Mouse (Mus musculus): Measurements from ENCODE around the gene Klc2. TPM values are rescaled to one million over a fixed set of nuclear protein-coding genes. Genes with fewer than 3 reads are reported as not detected.
A peak's percentile ranks its signal among the peaks of the same experiment; 100 is the strongest.
"Not testable (repeated sequence)": the region's sequence is repeated elsewhere in the genome, so short reads cannot be mapped to it uniquely, and the experiment has no call there.

The Klc2 gene
- total RNA-seq, 2 experiments from 2014 or later = 43.7 to 43.8 TPM

DNA sequence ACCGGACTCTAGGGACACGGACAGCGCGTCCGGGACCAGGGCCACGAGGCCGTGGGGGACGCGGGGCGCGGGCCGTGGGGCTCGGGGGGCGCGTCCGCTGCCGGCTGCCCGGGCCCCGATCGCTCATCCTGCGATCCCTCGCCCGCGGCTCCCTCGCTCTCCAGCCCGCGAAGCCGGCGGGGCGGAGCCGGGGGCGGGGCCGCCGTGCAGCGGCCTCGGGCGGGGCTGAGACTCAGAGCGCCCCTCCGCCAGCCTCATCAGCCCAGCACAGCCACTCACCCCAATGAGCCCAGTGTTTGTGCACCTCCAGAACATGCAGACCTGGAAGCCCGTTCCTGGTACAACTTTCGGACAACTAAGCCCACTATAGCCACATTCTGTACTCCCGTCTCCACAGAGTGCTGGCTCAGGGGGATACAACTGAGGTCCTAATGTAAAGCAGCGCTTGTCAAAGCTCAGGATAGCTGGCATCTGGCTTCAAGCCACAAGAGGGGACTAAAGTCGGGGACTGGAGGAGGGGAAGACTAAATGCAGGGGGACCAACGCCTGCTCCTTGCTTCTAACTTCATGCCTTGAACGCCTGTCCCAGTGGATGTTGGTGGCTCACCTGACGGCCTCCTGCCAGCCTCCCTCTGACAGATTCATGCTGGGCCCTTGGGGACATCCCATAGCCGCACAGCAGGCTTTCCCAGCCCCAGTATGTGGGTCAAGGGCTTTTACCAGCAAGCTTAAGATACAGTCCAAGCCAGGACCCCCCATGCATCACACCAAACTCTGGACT lies 19.8 kb downstream of the Klc2 start, which contains the start of gene Cnih2:
Gene Cnih2 (minus strand): TSS at position 159 of the 781 bp plus-strand sequence.
- DNase-seq = peak; percentile 71

- no peak for DNase-seq
These were observed 20.6 kb downstream of the Klc2 start for GRCm38 (mm10) chr19:5097521-5098362.

DNA sequence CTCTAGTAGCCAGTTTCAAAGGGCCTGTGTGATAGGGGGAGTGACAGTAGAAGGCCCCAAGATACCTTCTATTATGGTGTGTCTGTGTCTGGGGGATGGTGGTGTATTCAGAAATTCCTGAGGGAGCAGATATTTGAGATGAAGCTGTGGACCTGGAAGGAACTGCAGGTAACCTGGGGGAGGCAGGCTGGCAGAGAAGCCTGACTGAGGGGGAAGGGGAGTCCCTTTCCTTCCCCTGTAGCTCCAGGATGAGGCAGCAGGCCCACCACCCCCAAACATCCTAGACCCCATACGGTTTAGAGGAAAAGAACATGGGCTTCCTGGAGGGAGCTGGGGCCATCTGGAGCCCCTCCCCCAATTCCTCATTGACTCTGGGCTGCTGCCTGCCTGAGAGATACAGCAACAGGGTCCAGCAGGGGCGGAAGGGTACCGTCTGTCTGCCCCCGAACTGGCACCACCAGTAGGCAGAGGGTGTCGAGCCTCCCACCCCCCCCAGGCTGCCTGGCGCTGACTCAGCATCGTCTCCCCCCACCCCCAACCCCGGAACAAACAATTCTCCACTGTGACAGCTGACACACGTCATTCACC lies 22.4 kb downstream of the Klc2 start:
- DNase-seq = no peak

DNA sequence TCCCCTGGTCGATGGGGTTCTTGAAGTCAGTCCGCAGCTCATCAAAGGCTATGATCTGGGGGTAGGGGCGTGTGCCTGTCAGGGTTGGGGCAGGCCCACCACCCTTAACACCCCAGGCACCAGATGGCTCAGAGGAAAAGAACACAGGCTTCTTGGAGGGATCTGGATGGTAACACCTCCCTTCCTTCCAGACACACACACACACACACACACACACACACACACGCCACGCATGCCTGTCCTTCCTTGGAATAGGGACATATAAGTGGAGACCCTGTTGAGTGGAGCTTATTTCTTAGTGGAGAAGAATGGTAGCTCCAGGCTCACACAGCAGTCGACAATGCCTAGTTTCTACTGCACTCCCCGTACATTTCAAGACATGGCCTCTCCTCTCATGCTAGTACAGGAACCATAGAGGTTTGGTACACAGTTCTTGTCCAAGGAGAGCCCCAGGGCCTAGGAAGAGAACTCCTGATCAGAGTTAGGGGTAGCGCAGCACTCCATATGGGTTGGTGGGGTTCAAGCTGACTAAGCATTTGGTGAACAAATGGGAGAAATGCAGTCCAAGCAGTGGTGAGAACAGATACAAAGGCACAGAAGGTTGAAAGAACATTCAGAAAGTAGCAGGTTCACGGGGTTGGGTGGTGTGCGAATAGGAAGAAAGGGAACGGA lies 23.5 kb downstream of the Klc2 start:
- DNase-seq = no peak

- peak; percentile 95 for DNase-seq
These were observed 24.1 kb downstream of the Klc2 start for GRCm38 (mm10) chr19:5094243-5094632.

- no peak for DNase-seq
These were observed 24.7 kb downstream of the Klc2 start for GRCm38 (mm10) chr19:5093481-5094242.

DNA sequence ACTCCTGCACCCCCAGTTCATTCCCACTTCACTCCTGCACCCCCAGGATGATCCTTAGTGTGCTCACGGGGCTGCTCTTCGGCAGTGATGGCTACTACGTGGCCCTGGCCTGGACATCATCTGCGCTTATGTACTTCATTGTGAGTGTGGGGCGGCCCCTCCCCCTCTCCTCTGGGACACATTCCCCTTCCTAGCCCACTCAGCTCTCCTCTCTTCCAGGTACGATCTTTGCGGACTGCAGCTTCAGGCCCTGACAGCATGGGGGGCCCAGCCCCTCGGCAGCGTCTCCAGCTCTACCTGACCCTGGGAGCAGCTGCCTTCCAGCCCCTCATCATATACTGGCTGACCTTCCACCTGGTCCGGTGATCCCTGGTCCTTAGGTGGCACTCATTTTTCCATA lies 26.3 kb downstream of the Klc2 start:
- no peak for DNase-seq

DNA sequence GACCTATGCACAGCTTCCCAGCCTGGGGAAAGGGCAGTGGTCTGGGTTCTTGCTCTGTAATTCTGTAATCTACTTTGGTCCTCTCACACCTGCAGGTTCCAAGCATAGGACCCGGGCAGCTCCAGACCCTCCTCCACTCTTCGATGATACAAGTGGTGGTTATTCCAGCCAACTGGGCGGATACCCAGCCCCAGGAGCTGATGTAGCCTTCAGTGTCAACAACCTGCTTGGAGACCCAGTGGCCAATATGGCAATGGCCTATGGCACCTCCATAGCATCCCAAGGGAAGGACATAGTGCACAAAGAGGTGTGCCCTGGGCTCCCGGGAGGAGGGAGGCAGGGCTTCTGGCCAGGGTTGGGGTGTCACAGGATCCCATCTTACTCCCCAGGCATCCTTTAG lies 29.0 kb downstream of the Klc2 start:
- DNase-seq = no peak

GRCm38 (mm10) chr19:5087884-5088728 lies 30.3 kb downstream of the Klc2 start, which contains the start of gene Yif1a:
TSS of gene Yif1a (plus strand) at chr19:5088538.
- DNase-seq = peak; percentile 97

DNA sequence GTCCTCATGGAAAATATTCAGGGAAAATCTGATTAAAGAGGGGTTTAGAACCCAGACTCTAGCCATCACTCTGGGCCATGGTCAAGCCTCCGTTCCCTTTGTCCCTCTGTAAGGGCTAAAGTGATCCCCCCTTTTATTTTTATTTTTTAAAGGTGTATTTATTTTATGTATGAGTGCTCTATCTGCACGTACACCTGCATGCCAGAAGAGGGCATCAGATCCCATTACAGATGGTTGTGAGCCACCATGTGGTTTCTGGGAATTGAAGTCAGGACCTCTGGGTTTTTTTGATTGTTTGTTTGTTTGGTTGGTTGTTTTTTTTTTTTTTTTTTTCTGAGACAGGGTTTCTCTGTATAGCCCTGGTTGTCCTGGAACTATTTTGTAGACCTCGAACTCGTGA lies 31.8 kb downstream of the Klc2 start:
- not testable (repeated sequence) for DNase-seq

DNA sequence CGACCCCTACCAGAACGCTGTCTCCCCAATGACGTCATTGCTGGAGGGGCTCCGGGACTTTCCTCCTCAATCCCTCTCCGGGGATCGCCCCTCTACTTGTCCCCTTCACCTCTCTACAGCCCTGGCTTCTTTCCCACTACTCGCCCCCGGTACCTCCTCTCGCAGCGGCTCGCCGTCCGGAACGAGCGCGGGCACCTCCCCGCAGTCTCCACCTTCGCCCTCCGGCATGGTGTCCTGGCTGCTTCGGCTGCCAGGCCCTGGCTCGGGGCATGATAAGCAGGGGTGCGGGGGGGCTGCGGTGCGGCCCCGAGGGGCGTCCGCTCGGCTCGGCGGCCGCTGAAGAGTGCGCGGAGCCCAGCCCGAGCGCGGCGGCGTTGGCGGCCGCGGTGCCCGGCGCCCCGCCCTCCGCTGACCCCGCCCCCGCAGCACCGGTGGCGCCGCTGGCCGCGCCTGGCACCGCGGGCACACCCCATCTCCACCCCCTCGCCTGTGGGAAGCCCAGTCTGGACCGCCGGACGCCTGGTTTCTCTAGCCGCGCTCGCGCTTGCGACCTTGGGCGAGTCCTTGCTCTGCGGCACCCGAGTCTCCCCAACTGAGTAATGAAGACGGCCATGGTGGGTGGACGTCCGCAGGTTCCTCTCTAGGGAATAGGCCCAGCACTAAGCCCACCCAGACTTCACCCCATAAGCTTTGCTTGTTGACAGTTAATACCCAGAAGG lies 33.1 kb downstream of the Klc2 start, which contains the start of gene Tmem151a:
Gene Tmem151a (minus strand): TSS at position 387 of the 719 bp plus-strand sequence.
- peak; percentile 49 for DNase-seq

- DNase-seq = no peak
These were observed 33.6 kb downstream of the Klc2 start for GRCm38 (mm10) chr19:5084834-5085144.

GRCm38 (mm10) chr19:5083961-5084833 lies 34.2 kb downstream of the Klc2 start:
- DNase-seq = no peak

DNA sequence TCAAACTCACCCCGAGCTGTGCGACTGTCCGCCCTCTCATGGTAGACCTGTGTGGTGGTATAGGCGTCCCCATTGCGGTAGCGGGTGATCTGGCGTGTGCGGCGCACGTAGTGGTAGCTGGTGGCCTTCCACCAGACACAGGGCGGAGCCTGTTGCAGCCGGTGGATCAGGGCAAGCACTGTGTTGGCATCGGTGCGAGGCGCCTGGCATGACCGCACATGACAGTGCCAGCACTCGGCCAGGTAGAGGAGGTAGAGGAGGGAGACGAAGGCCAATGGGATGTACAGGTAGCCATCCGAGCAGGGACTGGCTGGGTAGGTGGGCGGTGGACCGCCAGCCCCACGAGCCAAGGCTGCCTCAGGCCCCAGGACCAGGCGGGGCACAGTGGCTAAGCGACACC lies 35.8 kb downstream of the Klc2 start:
- no peak for DNase-seq

DNA sequence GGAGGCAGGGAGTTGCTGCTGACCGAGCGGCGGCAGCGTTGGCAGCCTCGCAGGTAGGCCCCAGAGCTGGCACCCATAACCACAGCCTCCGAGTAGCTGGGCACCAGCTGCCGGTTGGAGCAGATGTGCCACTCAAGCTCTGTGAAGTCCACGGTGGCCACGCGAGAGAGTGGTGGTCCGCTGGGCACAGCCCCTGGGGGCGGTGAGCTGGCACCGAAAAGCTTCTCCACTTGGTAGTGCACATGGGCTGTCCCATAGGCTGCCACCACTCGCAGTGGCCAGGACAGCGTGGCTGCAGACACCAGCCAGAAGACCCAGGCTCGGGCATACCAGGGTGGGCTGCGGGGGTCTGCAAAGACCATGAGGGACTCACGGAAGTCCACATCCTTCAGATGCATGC lies 36.4 kb downstream of the Klc2 start:
- DNase-seq = no peak

DNA sequence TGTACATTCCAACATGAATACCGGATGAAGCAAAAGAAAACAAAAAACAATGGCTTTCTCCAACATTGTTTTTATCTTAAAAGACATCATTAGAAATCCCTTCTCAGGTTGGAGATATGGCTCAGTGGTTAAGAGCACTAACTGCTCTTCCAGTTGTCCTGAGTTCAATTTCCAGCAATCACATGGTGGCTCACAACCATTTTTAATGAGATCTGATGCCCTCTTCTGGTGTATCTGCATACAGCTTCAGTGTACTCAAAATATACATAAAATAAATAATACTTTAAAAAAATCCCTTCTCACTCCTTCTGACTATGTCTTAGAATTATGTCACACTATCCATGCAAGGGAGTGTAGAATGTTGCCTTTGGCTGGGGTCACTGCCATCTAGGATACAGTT lies 39.1 kb downstream of the Klc2 start:
- DNase-seq = no peak

DNA sequence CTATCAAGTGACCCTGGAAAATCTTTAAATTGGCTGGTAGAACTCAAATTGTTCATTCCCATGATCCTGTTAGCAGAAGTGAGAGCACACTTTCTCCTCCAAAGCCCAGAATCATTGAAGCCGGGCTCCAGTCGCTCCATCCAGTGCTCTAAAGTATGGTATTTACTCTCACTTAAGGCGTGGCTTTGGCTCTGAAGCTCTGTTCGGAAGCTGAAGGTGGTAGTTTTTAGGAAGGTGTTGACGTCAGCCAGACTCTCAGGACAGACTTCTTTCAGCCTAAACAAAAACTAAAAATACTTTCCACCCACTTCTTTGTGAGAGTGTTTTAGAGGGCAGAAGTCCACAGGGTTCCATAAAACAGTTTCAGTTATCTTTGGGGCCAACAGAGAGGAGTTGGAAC lies 44.8 kb downstream of the Klc2 start:
- no peak for DNase-seq

DNA sequence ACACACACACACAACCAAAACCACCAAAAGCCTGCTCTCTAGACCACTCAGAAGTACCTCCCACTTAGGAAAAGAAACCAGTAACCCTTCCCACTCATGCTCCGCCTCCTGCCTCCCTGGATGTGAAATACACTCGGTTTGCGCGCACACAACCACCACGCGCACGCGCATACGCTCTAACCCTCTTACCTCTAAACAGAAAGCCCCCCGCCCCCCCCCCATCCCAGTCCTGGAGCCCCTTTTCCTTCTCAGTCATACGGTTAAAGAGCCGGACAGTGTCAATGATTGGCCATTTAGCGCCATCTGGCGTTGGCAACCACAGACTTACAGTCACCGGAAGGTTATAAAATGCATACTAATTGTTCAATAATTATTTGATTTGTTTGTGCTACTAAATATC lies 45.3 kb downstream of the Klc2 start:
- DNase-seq = peak; percentile 72

DNA sequence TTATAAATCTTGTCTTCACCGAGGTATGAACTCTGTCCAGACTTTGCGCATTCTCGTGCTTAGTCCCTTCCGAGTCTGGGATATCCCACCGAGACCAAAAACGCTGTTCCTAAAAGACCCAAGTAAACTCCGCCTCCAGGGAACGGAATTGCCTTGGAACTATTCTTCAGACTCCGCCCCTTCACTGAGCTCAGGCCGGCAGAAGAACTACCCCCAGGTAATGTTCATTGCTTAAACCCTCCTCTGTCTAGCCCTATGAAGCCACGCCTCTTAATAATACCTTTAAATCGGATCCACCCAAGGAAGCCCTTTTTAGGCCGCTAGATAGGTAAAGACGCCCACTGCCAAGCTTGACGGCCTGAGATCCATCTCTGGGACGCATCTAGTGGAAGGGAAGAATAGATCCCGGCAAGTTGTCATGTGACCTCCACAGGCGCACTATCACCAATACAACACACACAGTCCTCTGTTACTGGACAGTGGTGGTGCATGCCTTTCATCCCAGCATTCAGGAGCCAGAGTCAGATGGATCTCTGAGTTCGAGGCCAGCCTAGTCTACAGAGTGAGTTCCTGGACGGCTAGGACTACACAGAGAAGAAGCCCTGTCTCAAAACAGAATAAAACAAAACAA lies 45.9 kb downstream of the Klc2 start:
- no peak for DNase-seq

Data from heart, postnatal 4 days (tissue).